Mouse (Mus musculus): ENCODE measurements around the gene Taar8c.
"Not testable (repeated sequence)": the region's sequence is repeated elsewhere in the genome, so short reads cannot be mapped to it uniquely, and the experiment has no call there.

- not testable (repeated sequence) for TF ChIP-seq CTCF (IDR thresholded peaks at IDR 0.05; ENCODE audit: low read depth); EP300 (optimal IDR thresholded peaks at IDR 0.05)
Observed at GRCm38 (mm10) chr10:24074751-24075150, 27.0 kb downstream of the Taar8c start.
